Mouse (Mus musculus) stomach, postnatal 0 days (tissue): Measurements from ENCODE around the gene Mydgf. TPM values are rescaled to one million over a fixed set of nuclear protein-coding genes. Genes with fewer than 3 reads are reported as not detected.
A peak's percentile ranks its signal among the peaks of the same experiment; 100 is the strongest.

Experiments
- ATAC-seq: fragments of 200-750 bp; cut with Nextera tagmentation; 2 replicates; pipeline ENCODE4 v1.8.0; 2017; ENCODE audit not compliant: low FRiP score, low TSS enrichment
- DNase-seq: peaks from one replicate; pipeline ENCODE4 v3.0.0-alpha.2; 2016; ENCODE audit warnings: low spot score
- H3K27ac ChIP-seq: fragments of 300-500 bp; sonication (generic); replicated peaks from 2 replicates; pipeline ENCODE4 v1.5.1; 2014; ENCODE audit warnings: mild to moderate bottlenecking, control low read depth
- H3K27me3 ChIP-seq: fragments of 300-500 bp; sonication (generic); 2 replicates; pipeline ENCODE4 v1.6.1; 2014; ENCODE audit warnings: low read length; ENCODE audit not compliant: control insufficient read depth, insufficient read depth
- H3K36me3 ChIP-seq: fragments of 300-500 bp; sonication (generic); 2 replicates; pipeline ENCODE4 v1.6.1; 2014; ENCODE audit warnings: low read length, mixed read lengths; ENCODE audit not compliant: control insufficient read depth, insufficient read depth
- H3K4me1 ChIP-seq: fragments of 300-500 bp; sonication (generic); replicated peaks from 2 replicates; pipeline ENCODE4 v1.6.1; 2014; ENCODE audit warnings: antibody characterized with exemption; ENCODE audit not compliant: control insufficient read depth, insufficient read depth
- H3K4me2 ChIP-seq: fragments of 300-500 bp; sonication (generic); replicated peaks from 2 replicates; pipeline ENCODE4 v1.6.1; 2014; ENCODE audit warnings: low read depth, mild to moderate bottlenecking, control low read depth, moderate library complexity
- H3K4me3 ChIP-seq: fragments of 300-500 bp; sonication (generic); 2 replicates; pipeline ENCODE4 v1.5.1; 2014; ENCODE audit warnings: low read depth, low read length, control low read depth
- H3K9ac ChIP-seq: fragments of 300-500 bp; sonication (generic); 2 replicates; pipeline ENCODE4 v1.6.1; 2014; ENCODE audit warnings: mild to moderate bottlenecking, low read length, control low read depth, mixed read lengths
- H3K9me3 ChIP-seq: fragments of 300-500 bp; sonication (generic); 2 replicates; pipeline ENCODE4 v1.6.1; 2016; ENCODE audit warnings: low read length; ENCODE audit not compliant: control insufficient read depth
- CTCF ChIP-seq: IDR thresholded peaks from 2 replicates; pipeline ENCODE4 v1.5.1; 2016; ENCODE audit warnings: antibody characterized with exemption, low read depth, mild to moderate bottlenecking, moderate library complexity
- EP300 ChIP-seq: optimal IDR thresholded peaks from 2 replicates; pipeline ENCODE3; 2016; ENCODE audit warnings: antibody characterized with exemption
- WGBS: fragments of 180-500 bp; shearing (Covaris S2); extraction: QIAGEN DNeasy Blood & Tissue Kit; methylation state at CpG from one replicate; pipeline ENCODE4 v1.1.7; 2014; 5-methylcytosine and 5-hydroxymethylcytosine counted together
- polyA plus RNA-seq: library from polyadenylated mRNA; unstranded; fragments of >200 nt; fragmentation: Nextera tagmentation; extraction: Ambion mirVana; gene quantifications from 2 replicates; pipeline ENCODE4 v1.2.1, GENCODE M21; 2015

The Mydgf gene
- 77.0 and 83.0 TPM in 2 replicates for polyA plus RNA-seq

- H3K27me3 ChIP-seq: no peaks in the 10 kb centered on the region
- no peak for TF ChIP-seq EP300
- TF ChIP-seq CTCF: peak; percentile 26; the same call in 1 of the 2 replicates
- ATAC-seq: peak; percentile 92
- H3K4me3 ChIP-seq: peak within 1 kb of the TSS; percentile 67
- H3K9ac ChIP-seq: peak within 1 kb of the TSS; percentile 70
- WGBS: under 1% methylated on average over 47 of the region's 47 CpGs
- peak within 1 kb of the TSS; percentile 71 for H3K27ac ChIP-seq
- DNase-seq: peak; percentile 97
- H3K36me3 ChIP-seq: peaks cover 9% of the 10 kb centered on the region; the same call in 1 of the 2 replicates
- 0 out of 2 replicates have a peak, but pooled peaks cover 7% of the 10 kb centered on the region for H3K4me1 ChIP-seq
- H3K4me2 ChIP-seq: peak within 1 kb of the TSS; percentile 83
- no peaks in the 10 kb centered on the region for H3K9me3 ChIP-seq
Observed at GRCm38 (mm10) chr17:56183658-56184103, at the start of gene Mydgf. Mydgf (minus strand) TSS chr17:56183920.

GRCm38 (mm10) chr17:56233389-56233788 lies 49.7 kb upstream of the Mydgf start:
- Histone ChIP-seq H3K27ac (no peak overlapping the region), H3K27me3 (no peaks in the 10 kb centered on the region), H3K36me3 (no peaks in the 10 kb centered on the region), H3K4me2 (no peak overlapping the region), H3K4me3 (no peak overlapping the region), H3K9ac (no peak overlapping the region), H3K9me3 (no peaks in the 10 kb centered on the region), H3K4me1 (no peaks in the 10 kb centered on the region)
- no peak for ATAC-seq
- DNase-seq: no peak
- 54% methylated on average over 8 of the region's 8 CpGs for whole genome bisulfite sequencing
- TF ChIP-seq EP300 (no peak), CTCF (no peak)

GRCm38 (mm10) chr17:56229943-56230342 lies 46.2 kb upstream of the Mydgf start:
- no peaks in the 10 kb centered on the region for H3K9me3 ChIP-seq
- no peak overlapping the region for H3K4me2 ChIP-seq
- DNase-seq (no peak), ATAC-seq (no peak)
- H3K36me3 ChIP-seq: no peaks in the 10 kb centered on the region
- H3K9ac ChIP-seq: no peak overlapping the region
- H3K4me3 ChIP-seq: no peak overlapping the region
- H3K27me3 ChIP-seq: no peaks in the 10 kb centered on the region
- no peak overlapping the region for H3K27ac ChIP-seq
- TF ChIP-seq EP300 (no peak), CTCF (no peak)
- WGBS: 59% methylated on average over 10 of the region's 10 CpGs
- no peaks in the 10 kb centered on the region for H3K4me1 ChIP-seq

GRCm38 (mm10) chr17:56226566-56226965 lies 42.8 kb upstream of the Mydgf start:
- 74% methylated on average over 3 of the region's 3 CpGs for WGBS
- Histone ChIP-seq H3K4me1 (no peaks in the 10 kb centered on the region), H3K9me3 (no peaks in the 10 kb centered on the region), H3K9ac (no peak overlapping the region), H3K27me3 (no peaks in the 10 kb centered on the region), H3K36me3 (no peaks in the 10 kb centered on the region), H3K27ac (no peak overlapping the region), H3K4me2 (no peak overlapping the region), H3K4me3 (no peak overlapping the region)
- TF ChIP-seq CTCF (no peak), EP300 (no peak)
- ATAC-seq (no peak), DNase-seq (no peak)

GRCm38 (mm10) chr17:56224916-56225315 lies 41.2 kb upstream of the Mydgf start:
- no peak overlapping the region for H3K9ac ChIP-seq
- DNase-seq (no peak), ATAC-seq (no peak)
- no peaks in the 10 kb centered on the region for H3K27me3 ChIP-seq
- H3K9me3 ChIP-seq: no peaks in the 10 kb centered on the region
- H3K4me3 ChIP-seq: no peak overlapping the region
- H3K4me2 ChIP-seq: no peak overlapping the region
- no peaks in the 10 kb centered on the region for H3K4me1 ChIP-seq
- no peak for TF ChIP-seq EP300
- TF ChIP-seq CTCF: no peak
- 22% methylated on average over 1 of the region's 1 CpGs for WGBS
- H3K27ac ChIP-seq: no peak overlapping the region
- H3K36me3 ChIP-seq: no peaks in the 10 kb centered on the region

- H3K4me2 ChIP-seq: no peak overlapping the region
- ATAC-seq (no peak), DNase-seq (no peak)
- H3K9me3 ChIP-seq: no peaks in the 10 kb centered on the region
- H3K4me1 ChIP-seq: peaks cover 8% of the 10 kb centered on the region; the same call in 1 of the 2 replicates
- H3K36me3 ChIP-seq: no peaks in the 10 kb centered on the region
- TF ChIP-seq CTCF (no peak), EP300 (no peak)
- H3K9ac ChIP-seq: no peak overlapping the region
- no peaks in the 10 kb centered on the region for H3K27me3 ChIP-seq
- 32% methylated on average over 3 of the region's 3 CpGs for WGBS
- H3K4me3 ChIP-seq: no peak overlapping the region
- H3K27ac ChIP-seq: peak overlapping the region; percentile 40; the same call in 1 of the 2 replicates
Observed at GRCm38 (mm10) chr17:56219805-56220204, 36.1 kb upstream of the Mydgf start.
